Mouse (Mus musculus) cerebellum, adult 11 months (tissue): ENCODE data around the gene Rfesd.

Experiments
- DNase-seq: peaks from one replicate; pipeline ENCODE4 v3.0.0; 2022

Rfesd gene

GRCm38 (mm10) chr13:76017974-76018843 lies at the start of gene Rfesd:
Rfesd (minus strand) TSS chr13:76018719.
- peak; percentile 94 for DNase-seq

- no peak for DNase-seq
Measured at GRCm38 (mm10) chr13:76064363-76064945, 45.9 kb upstream of the Rfesd start.

DNA sequence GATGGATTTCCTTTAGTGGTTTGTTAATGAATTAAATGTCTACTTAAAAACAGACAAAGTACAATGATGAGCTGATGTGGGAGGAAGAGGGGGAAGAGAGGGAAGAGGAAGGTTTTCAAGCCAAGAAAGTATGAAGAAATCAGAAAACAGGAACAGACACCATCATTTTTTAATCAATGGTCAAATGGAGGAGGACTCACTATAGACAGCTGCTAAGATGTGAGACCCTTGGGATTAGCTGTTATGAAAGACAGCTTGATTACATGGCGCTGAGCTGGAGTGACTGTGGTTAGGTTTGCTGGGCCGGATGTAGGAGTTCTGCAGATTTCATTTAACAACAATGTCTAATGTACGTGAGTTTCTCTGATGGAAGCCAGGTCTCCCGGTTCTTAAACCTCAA lies 45.0 kb upstream of the Rfesd start:
- DNase-seq = no peak

GRCm38 (mm10) chr13:76062569-76062968 lies 44.0 kb upstream of the Rfesd start:
- no peak for DNase-seq

DNA sequence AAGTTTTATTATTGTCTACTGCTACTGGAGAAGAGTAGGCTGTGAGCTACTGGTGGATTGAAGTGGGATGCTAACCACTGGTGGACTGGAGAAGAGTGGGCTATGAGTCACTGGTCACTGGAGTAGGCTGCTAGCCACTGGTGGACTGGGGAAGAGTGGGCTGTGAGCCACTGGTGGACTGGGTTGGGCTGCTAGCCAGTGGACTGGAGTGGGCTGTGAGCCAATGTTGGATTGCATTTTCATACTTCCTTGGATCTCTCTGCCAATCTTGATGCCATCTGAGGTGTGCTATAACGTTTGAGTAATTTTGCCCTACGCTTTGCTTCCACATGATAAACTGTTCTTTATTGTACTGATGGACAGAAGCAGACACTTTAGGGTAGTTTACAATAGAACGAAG lies 43.6 kb upstream of the Rfesd start:
- no peak for DNase-seq

- no peak for DNase-seq
Measured at GRCm38 (mm10) chr13:76059591-76059990, 41.1 kb upstream of the Rfesd start.

- DNase-seq = no peak
Measured at GRCm38 (mm10) chr13:76057267-76058069, 38.9 kb upstream of the Rfesd start.

DNA sequence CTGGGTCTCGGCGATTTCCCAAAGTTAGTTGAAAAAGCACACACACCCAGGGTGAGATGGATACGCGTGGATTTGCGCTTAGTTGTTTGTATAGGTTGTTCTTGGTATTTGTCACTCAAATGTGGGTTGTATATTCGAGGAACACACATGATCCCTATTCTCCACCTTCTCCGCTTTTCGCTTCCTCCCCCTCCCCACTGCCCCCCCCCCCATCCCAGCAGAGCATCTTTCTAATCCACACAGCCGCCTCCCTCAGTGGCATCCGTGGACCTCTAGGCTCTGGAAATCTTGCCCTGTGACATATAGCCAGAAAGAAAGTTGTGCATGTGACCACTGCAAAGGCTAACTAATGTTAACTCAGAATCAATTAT lies 38.4 kb upstream of the Rfesd start, which contains the start of gene Gpr150:
Gpr150 (minus strand) TSS at position 101 of the 371 bp plus-strand sequence.
- DNase-seq = no peak

DNA sequence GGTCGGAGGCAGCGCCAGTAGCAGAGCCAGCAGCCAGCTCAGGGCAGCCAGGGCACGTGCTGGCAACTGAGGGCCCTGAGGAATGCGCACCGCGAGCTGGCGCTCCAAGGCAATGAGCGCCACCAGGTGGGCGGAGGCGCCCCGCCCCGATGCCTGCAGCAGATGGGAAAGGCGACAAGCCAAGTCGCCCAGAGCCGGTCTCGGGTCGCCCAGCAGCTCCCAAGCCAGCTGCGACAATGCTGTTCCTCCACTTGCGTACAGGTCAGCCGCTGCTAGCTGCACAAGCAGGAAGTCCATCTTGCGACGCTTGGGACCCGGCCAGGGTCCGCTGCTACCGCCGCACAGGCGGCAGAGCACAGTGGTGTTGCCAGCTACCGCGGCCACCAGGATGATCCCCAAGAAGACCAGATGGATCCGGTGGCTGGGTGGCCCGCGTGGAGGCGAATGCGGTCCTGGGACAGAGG lies 37.8 kb upstream of the Rfesd start:
- DNase-seq = peak; percentile 86

DNA sequence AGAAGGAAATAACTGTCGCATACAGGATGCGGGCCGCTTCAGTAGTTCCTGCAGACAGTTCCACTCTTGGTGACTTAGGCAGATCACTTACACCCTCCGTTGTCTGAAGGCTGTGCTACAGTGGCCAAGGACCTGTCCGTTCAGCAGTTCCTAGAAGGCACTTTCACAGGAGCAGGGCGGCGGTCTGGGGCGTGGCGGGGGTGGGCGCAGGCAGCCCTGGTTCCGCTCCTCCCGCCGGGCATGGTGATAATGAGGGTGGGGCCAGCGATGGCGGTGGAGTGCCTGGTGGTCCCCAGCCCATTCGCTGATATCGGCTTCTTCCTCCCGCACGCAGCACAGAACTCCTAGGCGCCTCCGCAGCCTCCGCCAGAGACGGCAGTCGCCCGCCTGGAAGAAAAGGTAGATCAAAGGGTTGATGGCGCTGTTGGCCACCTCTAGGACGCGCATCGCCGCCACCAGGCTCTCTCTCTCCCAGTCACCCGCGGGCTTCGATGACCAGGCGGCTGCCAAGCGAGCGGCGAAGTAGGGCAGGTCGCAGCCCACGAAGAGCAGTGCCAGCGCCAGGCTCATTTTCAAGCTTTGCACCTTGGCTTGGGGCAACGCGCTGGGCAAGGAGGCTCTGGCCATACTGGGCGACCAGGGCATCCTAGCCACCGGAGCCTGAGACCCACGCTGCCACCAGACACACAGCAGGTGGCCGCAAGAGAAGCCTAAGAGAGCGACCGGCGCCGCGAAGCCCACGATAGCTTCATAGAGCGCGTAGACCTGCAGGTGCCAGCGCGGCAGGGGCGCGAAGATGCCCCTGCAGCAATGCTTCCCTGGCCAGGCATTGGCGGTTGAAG lies 37.1 kb upstream of the Rfesd start:
- DNase-seq = peak; percentile 68

DNA sequence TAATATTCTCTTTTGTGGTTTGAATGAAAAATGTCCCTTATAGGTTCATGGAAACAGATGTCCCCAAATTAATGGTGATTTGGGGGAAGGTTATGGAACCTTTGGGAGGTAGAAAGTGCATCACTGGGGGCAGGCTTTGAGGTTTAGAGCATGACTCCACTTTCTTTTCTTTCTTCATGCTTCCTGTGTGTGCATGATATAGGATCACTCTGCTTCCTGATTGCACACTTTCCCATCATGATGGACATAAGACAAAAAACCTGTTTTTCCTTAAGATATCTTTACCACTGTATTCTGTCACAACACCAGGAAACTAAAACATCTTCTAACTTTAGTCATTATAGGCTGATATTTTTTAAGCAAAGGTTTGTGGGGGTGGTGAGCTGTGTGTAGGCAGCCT lies 26.5 kb upstream of the Rfesd start:
- DNase-seq = no peak

- no peak for DNase-seq
Measured at GRCm38 (mm10) chr13:76042455-76042854, 23.9 kb upstream of the Rfesd start.

DNA sequence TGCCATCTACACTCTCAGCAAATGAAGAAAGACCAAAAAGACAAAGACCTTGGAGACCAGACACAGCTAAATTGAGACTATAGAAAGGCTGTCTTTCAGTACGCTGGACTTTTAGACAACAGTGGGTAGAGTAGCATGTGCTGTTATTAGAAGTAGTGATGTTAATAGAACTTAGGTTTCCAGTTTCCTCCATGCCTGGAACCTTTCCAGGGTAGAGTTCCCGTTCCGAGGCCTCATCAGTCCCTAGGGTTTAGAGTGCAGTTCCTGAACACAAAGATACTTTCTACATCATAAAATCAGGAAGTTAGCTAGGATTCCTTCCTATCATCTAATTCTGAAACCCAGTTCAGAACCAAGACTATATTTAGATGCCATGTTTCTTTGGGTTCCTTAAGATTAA lies 6.1 kb upstream of the Rfesd start:
- no peak for DNase-seq

- no peak for DNase-seq
Measured at GRCm38 (mm10) chr13:76021782-76022181, 3.3 kb upstream of the Rfesd start.

GRCm38 (mm10) chr13:76018844-76019400 lies 403 bp upstream of the Rfesd start:
- DNase-seq = no peak

- no peak for DNase-seq
Measured at GRCm38 (mm10) chr13:76017465-76017864, 1.1 kb downstream of the Rfesd start.

GRCm38 (mm10) chr13:76014511-76014910 lies 4.0 kb downstream of the Rfesd start:
- no peak for DNase-seq

- no peak for DNase-seq
Measured at GRCm38 (mm10) chr13:76003272-76003671, 15.2 kb downstream of the Rfesd start.

DNA sequence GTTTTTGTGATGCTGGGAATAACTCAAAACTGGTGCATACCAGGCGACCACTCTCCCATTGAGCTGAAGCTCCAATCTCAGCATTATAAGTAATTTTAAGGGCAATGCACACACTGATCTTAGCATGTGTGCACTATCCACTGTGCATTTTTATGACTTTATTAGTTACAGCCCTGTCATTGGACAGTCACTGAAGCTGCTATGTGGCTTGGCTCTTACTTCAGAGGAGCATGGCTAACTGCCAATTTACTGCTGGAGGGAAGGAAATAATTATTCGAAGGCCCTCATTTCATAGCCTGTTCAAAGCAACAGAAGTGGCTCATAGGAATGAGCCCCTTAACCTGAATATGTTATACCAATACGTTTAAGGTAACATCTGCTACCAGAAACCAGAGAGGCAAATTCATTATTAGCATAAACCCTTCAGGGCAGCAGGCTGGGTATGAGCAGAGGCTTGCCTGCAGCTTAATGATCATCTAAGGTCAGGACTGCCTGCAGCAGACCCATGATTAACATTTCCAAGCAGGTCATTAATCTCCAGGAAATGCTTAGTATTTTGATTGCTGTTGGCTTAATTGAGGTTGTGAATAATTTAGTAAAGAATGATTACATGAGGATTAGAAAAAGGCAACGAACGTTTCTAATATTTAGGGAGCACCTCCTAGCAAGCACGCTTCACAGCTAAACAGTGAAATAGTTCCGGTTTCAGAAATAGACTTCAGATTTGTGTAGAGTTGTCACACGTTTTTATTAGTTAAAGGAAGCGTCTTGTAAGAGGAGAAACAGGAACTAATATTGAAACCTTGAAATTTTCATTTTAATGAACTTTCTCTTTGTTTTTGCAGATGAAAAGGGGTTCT lies 26.1 kb downstream of the Rfesd start:
- no peak for DNase-seq

GRCm38 (mm10) chr13:75988096-75988495 lies 30.4 kb downstream of the Rfesd start:
- no peak for DNase-seq

DNA sequence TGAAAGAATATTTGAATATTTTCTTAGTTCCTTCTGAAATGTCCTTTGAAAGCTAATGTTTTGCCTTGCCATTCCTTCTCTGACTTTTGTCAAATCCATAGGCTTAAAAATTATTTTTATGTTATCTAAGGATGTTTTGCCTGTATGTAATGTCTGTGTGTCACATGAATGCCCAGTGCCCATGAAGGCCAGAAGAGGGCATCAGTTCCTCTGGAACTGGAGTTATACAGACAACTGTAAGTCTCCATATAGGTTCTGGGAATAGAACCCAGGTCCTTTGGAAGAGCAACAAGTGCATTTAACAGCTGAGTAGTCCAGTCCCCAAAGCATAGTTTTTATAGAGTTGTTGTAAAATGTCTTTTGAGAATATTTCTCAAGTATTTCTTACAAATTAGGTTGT lies 36.6 kb downstream of the Rfesd start:
- DNase-seq = no peak
